Mouse (Mus musculus): ENCODE data around the gene Bud13.

Gene Bud13

GRCm38 (mm10) chr9:46309121-46309520, 26.3 kb downstream of the Bud13 start:
- peak in 1 of 2 experiments; percentile 51 for DNase-seq

DNA sequence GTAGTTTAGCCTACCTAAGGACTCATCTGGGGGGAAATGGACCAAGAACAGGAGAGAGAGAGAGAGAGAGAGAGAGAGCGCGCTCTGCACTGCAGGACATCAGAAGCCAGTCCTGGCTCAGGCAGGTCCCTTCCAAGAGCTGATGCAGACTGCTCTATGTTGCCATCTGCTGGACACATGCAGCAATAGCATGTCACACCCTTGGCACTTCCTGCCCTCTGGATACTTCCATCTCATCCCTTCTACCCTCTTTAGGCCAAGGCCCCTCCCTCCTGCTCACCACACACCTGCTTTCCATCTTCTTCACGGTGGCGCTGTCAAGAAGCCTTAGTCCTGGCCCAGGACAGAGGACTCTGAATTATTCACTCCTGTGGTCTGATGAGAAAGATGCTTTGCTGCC, 31.7 kb downstream of the Bud13 start:
- DNase-seq = peak; percentile 69 to 71

DNA sequence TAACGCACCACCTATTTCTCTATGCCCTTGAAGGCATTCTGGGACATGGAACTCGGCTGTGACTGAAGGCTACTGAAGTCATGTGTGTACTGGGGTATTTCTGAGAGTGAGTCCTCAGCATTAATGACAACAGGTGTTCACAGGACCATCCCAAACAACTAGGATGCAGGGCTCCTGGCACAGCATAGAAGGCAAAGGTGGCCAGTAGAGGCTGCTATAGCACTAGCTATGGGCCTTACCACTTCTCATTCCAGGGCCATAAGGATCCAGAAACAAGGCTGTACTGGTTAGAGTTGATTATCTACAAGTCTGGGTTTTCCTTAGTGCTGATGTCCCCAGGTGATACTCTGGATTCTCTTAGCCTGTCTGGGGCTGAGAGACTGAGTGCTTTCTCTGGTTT, 32.1 kb downstream of the Bud13 start:
- DNase-seq = no peak

- no peak for DNase-seq
Observed at GRCm38 (mm10) chr9:46315807-46316365, 33.1 kb downstream of the Bud13 start.

- no peak for DNase-seq
Observed at GRCm38 (mm10) chr9:46316388-46316787, 33.6 kb downstream of the Bud13 start.

DNA sequence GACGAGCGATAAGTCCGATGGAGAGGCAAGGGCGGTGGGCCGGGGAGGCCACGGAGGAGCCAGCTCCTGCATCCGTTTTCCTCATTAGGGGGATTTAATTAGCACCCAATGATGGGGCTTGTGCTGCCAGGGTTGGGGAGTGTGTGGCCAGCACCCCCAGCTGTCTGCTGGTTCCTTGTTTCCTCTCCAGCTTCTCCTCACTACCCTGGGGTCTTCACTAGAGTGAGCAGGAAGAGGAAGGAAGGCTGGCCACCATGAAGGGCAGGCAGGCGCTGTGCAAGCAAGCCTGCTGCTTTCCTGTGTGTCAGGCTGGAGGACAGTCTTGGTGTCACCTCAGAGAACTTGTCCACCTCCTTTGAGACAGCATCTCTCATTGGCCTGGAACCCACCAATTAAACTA, 34.1 kb downstream of the Bud13 start:
- DNase-seq = no peak

- DNase-seq = no peak
Observed at GRCm38 (mm10) chr9:46317957-46318356, 35.1 kb downstream of the Bud13 start.

- peak in 1 of 2 experiments; percentile 2 for DNase-seq
Observed at GRCm38 (mm10) chr9:46319886-46320285, 37.1 kb downstream of the Bud13 start, which contains the start of gene 4931429L15Rik. TSS of gene 4931429L15Rik (minus strand) at chr9:46319986.

GRCm38 (mm10) chr9:46320461-46320860, 37.7 kb downstream of the Bud13 start:
- DNase-seq = peak in 1 of 2 experiments; percentile 12

- DNase-seq = peak in 1 of 2 experiments; percentile 9
Observed at GRCm38 (mm10) chr9:46326694-46327405, 44.0 kb downstream of the Bud13 start.

GRCm38 (mm10) chr9:46327706-46328571, 45.1 kb downstream of the Bud13 start:
- peak in 1 of 2 experiments; percentile 23 for DNase-seq

DNA sequence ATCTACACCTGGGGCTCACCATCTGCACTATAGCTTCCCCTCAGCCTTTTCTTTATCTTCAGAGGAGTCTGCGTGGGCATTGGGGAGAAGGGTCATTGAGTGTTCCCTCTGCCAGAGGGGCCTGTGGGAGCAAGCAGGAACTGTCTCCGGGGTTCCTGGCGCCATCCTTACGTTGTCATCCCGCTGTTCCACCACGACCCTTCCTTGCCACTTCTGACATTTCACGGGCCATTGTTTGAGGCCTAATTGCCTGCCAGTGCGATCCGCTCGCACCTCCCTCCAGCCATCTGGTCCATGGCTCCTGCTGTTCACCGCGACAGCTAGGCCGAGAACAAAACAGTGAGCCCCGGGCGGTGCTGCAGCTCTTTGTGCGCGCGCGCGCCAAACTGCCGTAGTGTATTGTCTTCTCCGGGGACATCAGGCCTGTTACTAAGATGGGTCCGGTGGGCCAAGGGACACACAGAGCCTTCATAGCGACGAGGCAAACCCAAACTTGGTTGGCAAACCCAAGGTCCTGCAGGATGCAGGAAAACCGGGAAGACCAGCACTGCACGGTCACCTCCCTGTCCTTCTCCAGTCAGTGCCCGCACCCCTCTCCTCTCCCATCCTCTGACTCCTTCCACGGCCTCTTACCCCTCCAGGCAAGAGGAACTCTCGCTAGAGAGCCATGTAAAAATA, 45.9 kb downstream of the Bud13 start:
- peak; percentile 18 to 36 for DNase-seq

GRCm38 (mm10) chr9:46329250-46329648, 46.4 kb downstream of the Bud13 start:
- DNase-seq = peak; percentile 20 to 33

GRCm38 (mm10) chr9:46329801-46330585, 47.2 kb downstream of the Bud13 start:
- peak in 1 of 2 experiments; percentile 18 for DNase-seq

- DNase-seq = peak in 1 of 2 experiments; percentile 23
Observed at GRCm38 (mm10) chr9:46330586-46330895, 47.7 kb downstream of the Bud13 start.

DNA sequence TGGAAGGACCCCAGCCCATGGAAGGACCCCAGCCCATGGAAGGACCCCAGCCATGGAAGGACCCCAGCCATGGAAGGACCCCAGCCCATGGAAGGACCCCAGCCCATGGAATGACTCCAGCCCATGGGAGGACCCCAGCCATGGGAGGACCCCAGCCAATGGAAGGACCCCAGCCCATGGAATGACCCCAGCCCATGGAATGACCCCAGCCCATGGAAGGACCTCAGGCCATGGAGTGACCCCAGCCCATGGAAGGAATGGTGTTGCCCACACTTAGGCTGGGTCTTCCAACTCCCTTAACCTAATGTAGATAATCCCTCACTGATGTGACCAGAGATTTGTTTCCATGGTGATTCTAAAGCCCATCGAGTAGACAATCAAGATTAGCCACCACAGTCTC, 48.5 kb downstream of the Bud13 start:
- peak in 1 of 2 experiments; percentile 5 for DNase-seq

GRCm38 (mm10) chr9:46334471-46335025, 51.7 kb downstream of the Bud13 start:
- DNase-seq = peak in 1 of 2 experiments; percentile 31

DNA sequence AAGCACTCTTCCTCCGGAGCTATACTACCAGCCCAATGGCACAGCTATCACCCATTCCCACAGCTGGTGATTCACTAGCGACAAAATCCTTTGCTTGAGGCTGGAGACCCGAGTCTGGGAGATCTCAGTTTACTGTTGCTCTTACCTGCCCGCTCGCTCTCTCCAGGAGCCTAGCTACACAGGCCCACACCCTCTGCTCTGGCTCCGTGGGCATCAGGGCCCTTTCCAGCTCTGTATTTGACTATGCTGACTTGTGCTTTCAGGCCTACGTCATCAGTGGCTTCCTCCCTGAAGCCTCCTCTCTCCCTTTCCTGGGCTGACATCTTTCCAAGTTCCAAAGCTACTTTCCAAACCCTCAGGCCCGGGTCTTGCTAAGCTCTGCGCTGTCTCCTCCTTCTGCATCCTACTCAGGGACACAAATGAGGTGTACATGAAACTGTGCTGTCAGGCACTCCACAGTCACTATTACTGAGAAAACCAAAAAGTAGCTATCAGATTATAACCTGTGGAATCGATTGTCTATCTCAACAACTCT, 52.7 kb downstream of the Bud13 start:
- DNase-seq = peak in 1 of 2 experiments; percentile 3

DNA sequence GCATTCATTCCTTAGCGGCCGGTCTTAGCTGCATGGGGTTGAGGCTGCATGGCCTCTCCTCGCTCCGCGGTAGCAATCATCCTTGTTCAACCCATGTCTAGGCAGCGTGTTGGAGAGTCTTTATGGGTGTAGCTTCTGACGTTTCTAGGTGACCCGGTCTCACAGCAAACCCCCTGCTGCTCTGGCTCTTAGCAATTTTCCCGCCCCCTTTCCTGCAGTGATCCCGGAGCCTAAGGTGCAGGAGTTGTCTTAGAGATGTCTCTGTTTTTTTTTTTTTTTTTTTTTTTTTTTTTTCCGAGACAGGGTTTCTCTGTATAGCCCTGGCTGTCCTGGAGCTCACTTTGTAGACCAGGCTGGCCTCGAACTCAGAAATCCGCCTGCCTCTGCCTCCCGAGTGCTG, 53.5 kb downstream of the Bud13 start:
- DNase-seq = peak in 1 of 2 experiments; percentile 10

DNA sequence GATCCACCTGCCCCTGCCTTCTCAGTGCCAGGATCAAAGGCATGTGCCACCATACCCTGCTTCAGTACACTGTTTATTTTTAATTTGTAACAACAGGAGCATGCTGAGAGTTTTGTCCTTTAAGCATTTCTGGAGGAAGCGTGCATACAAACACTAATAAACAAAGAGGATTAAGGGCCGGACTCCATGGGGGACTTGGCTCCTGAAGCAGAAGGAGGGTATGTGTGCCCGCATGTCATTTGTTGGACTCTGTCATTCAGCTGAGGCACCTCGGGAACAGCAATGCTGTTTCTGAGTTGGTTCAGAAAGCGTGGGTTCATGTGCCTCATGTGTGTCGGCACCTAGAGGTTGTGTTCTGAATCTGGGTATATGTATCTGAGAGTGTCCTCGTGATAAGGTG, 54.5 kb downstream of the Bud13 start:
- peak in 1 of 2 experiments; percentile 9 for DNase-seq

DNA sequence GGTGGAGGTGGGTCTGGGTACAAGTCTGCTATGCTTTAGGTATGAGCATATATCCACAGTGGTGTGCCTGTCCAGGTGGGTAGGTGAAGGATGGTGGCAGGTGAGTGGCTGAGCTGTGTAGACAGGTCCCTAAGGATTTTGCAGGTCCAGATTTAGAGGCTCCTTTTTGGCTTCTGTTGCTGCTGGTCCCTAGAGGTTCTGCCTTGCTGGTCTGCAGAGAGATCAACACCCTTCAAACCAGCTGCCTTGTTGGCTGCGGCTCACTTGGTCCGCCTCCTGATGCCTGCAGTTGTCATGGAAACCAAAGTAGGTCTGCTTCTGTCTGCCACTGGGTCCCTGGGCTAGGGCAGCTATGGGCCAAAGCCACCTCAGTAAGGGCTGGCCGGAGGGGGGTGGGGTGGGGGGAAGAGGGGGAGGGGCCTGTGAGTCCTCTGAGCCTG, 55.1 kb downstream of the Bud13 start:
- peak in 1 of 2 experiments; percentile 31 for DNase-seq

Data from kidney, postnatal 25 days (tissue).